Mouse (Mus musculus) liver, postnatal 0 days (tissue): Measurements from ENCODE around the gene Gfer. TPM values are rescaled to one million over a fixed set of nuclear protein-coding genes. Genes with fewer than 3 reads are reported as not detected.

Source experiments
- ATAC-seq: fragments of 200-750 bp; cut with Nextera tagmentation; 2 replicates; pipeline ENCODE4 v1.8.0; 2017; ENCODE audit warnings: mild to moderate bottlenecking, moderate library complexity
- DNase-seq: peaks from one replicate; pipeline ENCODE4 v3.0.0-alpha.2; 2016
- H3K27ac ChIP-seq: fragments of 300-500 bp; sonication (generic); 2 replicates; pipeline ENCODE4 v1.5.1; 2014; ENCODE audit warnings: antibody characterized with exemption, moderate library complexity, mild to moderate bottlenecking, low read depth
- H3K27me3 ChIP-seq: fragments of 300-500 bp; sonication (generic); 2 replicates; pipeline ENCODE4 v1.6.1; 2014; ENCODE audit warnings: low read length, control low read depth, mixed read lengths; ENCODE audit not compliant: insufficient read depth
- H3K36me3 ChIP-seq: fragments of 300-500 bp; sonication (generic); replicated peaks from 2 replicates; pipeline ENCODE4 v1.6.1; 2014; ENCODE audit warnings: mild to moderate bottlenecking, control low read depth, low read length, moderate library complexity, mixed read lengths; ENCODE audit not compliant: insufficient read depth
- H3K4me1 ChIP-seq: fragments of 300-500 bp; sonication (generic); 2 replicates; pipeline ENCODE4 v1.6.1; 2014; ENCODE audit warnings: antibody characterized with exemption, mild to moderate bottlenecking, control low read depth; ENCODE audit not compliant: insufficient read depth
- H3K4me2 ChIP-seq: fragments of 300-500 bp; sonication (generic); 2 replicates; pipeline ENCODE4 v1.6.1; 2014; ENCODE audit warnings: low read depth, mild to moderate bottlenecking, low read length, moderate library complexity, mixed read lengths
- H3K4me3 ChIP-seq: fragments of 300-500 bp; sonication (generic); 2 replicates; pipeline ENCODE4 v1.5.1; 2014; ENCODE audit warnings: low read depth, low read length
- H3K9ac ChIP-seq: fragments of 300-500 bp; sonication (generic); replicated peaks from 2 replicates; pipeline ENCODE4 v1.6.1; 2014; ENCODE audit warnings: mild to moderate bottlenecking, moderate library complexity
- H3K9me3 ChIP-seq: fragments of 300-500 bp; sonication (generic); 2 replicates; pipeline ENCODE4 v1.6.1; 2016; ENCODE audit warnings: mild to moderate bottlenecking, control low read depth, low read length, mixed read lengths
- CTCF ChIP-seq: sonication (generic); IDR thresholded peaks from 2 replicates; pipeline ENCODE4 v1.5.1; 2016; ENCODE audit warnings: antibody characterized with exemption, low read depth
- EP300 ChIP-seq: IDR thresholded peaks from 2 replicates; pipeline ENCODE4 v1.6.1; 2016; ENCODE audit warnings: antibody characterized with exemption, low read depth, mild to moderate bottlenecking
- WGBS: fragments of 180-500 bp; shearing (Covaris S2); extraction: QIAGEN DNeasy Blood & Tissue Kit; methylation state at CpG from one replicate; pipeline ENCODE4 v1.1.7; 2014; ENCODE audit not compliant: insufficient replicate concordance; 5-methylcytosine and 5-hydroxymethylcytosine counted together
- polyA plus RNA-seq: library from polyadenylated mRNA; unstranded; fragments of >200 nt; fragmentation: Nextera tagmentation; extraction: Ambion mirVana; gene quantifications from 2 replicates; pipeline ENCODE4 v1.2.1, GENCODE M21; 2015

Gfer gene
- polyA plus RNA-seq, 1 experiment from 2014 or later, result 46.5 TPM

DNA sequence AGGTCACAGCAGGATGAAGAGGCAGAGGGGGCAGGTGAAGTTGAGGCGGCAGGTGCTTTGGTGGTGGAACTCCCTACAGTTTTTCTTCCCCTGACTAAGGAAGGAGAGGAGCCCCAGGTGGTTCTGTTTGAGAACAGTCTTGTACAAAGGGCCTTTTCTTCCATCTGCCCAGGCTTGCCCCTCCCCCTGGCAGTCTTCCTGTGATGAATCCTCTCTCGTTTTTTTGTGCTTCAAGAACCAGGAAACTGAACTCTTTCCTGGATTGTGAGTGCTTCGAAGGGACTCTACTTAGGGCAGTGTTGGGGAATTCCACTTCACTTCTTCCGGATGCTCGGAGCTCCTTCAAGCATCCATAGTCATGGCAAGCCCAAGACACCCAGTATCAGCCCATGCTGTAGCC is 2.0 kb upstream of the Gfer start:
- H3K27me3 ChIP-seq, result no peaks in the 10 kb centered on the region
- H3K4me2 ChIP-seq, result no peak overlapping the region
- WGBS, result 32% methylated on average over 5 of the region's 5 CpGs
- DNase-seq (no peak), ATAC-seq (no peak)
- H3K4me3 ChIP-seq, result no peak overlapping the region
- no peak overlapping the region for H3K27ac ChIP-seq
- H3K4me1 ChIP-seq, result peaks cover 18% of the 10 kb centered on the region
- H3K9me3 ChIP-seq, result no peaks in the 10 kb centered on the region
- no peak overlapping the region for H3K9ac ChIP-seq
- TF ChIP-seq EP300 (no peak), CTCF (no peak)
- peaks cover 33% of the 10 kb centered on the region for H3K36me3 ChIP-seq

GRCm38 (mm10) chr17:24695326-24696010 is 488 bp downstream of the Gfer start:
- DNase-seq (peak; percentile 42), ATAC-seq (peak; percentile 46)
- H3K4me2 ChIP-seq, result peak overlapping the region; percentile 96
- H3K27me3 ChIP-seq, result peaks cover 8% of the 10 kb centered on the region
- H3K4me3 ChIP-seq, result peak overlapping the region; percentile 93
- no peaks in the 10 kb centered on the region for H3K9me3 ChIP-seq
- H3K4me1 ChIP-seq, result peaks cover 18% of the 10 kb centered on the region
- peaks cover 22% of the 10 kb centered on the region for H3K36me3 ChIP-seq
- 10% methylated on average over 43 of the region's 51 CpGs for WGBS
- TF ChIP-seq EP300 (0 out of 2 replicates have a peak, but pooled peaks have one; percentile 9), CTCF (no peak)
- peak overlapping the region; percentile 92 for H3K27ac ChIP-seq
- peak overlapping the region; percentile 87 for H3K9ac ChIP-seq

DNA sequence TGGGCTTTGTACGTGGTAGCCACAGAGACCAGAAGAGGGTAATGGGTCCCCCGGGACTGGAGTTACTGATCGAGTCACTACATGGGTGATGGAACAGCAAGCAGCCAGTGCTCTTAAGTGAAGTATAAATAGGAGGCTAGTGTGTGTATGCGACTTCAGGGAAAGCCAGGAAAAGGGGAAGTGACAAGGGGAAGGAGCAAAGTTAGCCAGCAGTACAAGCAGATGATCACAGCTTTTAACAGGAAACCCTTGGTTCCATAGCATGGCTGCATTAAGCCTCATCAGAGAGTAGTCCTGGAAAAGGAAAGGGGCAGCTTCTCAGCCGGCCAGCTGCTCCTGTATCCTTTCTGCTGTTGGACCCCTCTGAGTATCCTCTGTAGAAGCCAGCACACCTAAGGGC is 3.6 kb downstream of the Gfer start:
- Histone ChIP-seq H3K4me1 (peaks cover 25% of the 10 kb centered on the region), H3K4me3 (no peak overlapping the region), H3K4me2 (no peak overlapping the region), H3K9ac (no peak overlapping the region), H3K27ac (no peak overlapping the region), H3K9me3 (no peaks in the 10 kb centered on the region), H3K36me3 (peaks cover 15% of the 10 kb centered on the region; the same call in 1 of the 2 replicates), H3K27me3 (peaks cover 38% of the 10 kb centered on the region)
- ATAC-seq (no peak), DNase-seq (no peak)
- TF ChIP-seq CTCF (no peak), EP300 (no peak)
- WGBS, result 56% methylated on average over 5 of the region's 5 CpGs

DNA sequence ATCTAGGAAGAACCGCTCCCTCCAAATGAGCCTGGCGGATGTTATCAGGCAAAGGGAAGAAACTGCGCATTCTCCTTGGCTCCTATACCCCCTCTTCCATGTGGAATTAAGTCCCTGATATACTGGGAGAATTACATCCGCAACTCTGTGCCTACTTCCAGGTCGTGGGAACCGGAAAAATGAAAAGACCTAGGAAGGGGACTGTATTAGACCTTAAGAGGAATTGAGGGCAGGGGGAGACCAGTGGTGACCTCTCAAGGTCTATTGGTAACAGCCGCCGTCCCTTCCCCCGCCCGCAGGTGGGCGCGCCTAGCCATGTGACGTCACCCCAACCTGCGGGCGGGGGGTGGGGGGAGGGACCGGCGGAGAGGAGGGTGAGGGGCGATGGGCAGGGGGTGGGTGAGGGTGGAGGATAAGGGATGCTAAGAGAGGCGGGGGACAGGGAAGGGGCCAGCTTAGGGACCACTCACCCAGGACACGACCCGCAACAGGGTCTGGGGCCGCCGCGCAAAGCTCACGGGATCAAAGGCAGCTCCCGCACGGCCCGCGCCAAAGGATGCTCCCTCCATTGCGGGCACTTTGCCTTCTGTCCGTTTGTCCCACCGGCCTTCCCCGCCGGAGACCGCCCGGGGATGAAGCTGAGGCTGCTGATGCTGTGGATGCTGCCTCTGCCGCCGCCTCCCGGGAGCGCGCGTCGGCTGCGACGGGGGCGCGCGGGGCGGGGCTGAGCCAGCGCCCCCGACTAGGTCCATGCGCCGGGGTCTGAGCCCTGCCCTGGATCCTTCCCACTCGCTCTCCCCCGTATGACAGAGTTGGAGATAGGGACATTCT is 6.5 kb downstream of the Gfer start, which contains the start of gene Syngr3:
Syngr3 (minus strand) TSS at position 705 of the 831 bp plus-strand sequence.
- Histone ChIP-seq H3K27ac (no peak within 1 kb of the TSS), H3K4me2 (peak within 1 kb of the TSS; percentile 57), H3K9me3 (no peaks in the 10 kb centered on the region), H3K4me3 (peak within 1 kb of the TSS; percentile 34), H3K9ac (no peak within 1 kb of the TSS), H3K27me3 (peaks cover 41% of the 10 kb centered on the region), H3K4me1 (peaks cover 18% of the 10 kb centered on the region), H3K36me3 (peaks cover 15% of the 10 kb centered on the region; the same call in 1 of the 2 replicates)
- no peak for TF ChIP-seq EP300
- no peak for TF ChIP-seq CTCF
- WGBS, result 1% methylated on average over 47 of the region's 55 CpGs
- DNase-seq (no peak), ATAC-seq (no peak)

- 0 out of 2 replicates have a peak overlapping the region, but pooled peaks have one; percentile 9 for H3K9ac ChIP-seq
- no peak overlapping the region for H3K27ac ChIP-seq
- no peak for DNase-seq
- ATAC-seq, result no peak
- H3K27me3 ChIP-seq, result peaks cover 41% of the 10 kb centered on the region
- WGBS, result 19% methylated on average over 23 of the region's 23 CpGs
- TF ChIP-seq CTCF, result no peak
- TF ChIP-seq EP300, result no peak
- peak overlapping the region; percentile 43 for H3K4me3 ChIP-seq
- H3K9me3 ChIP-seq, result no peaks in the 10 kb centered on the region
- H3K4me2 ChIP-seq, result peak overlapping the region; percentile 75
- H3K36me3 ChIP-seq, result 0 out of 2 replicates have a peak, but pooled peaks cover 3% of the 10 kb centered on the region
- H3K4me1 ChIP-seq, result peaks cover 18% of the 10 kb centered on the region
Measured at GRCm38 (mm10) chr17:24687599-24687998, 8.4 kb downstream of the Gfer start.

- WGBS, result 3% methylated on average over 24 of the region's 25 CpGs
- peak; percentile 64 for ATAC-seq
- 0 out of 2 replicates have a peak overlapping the region, but pooled peaks have one; percentile 9 for H3K9ac ChIP-seq
- TF ChIP-seq CTCF, result no peak
- no peak for TF ChIP-seq EP300
- peak overlapping the region; percentile 75 for H3K4me2 ChIP-seq
- H3K4me3 ChIP-seq, result peak overlapping the region; percentile 43
- H3K4me1 ChIP-seq, result peaks cover 18% of the 10 kb centered on the region
- H3K36me3 ChIP-seq, result no peaks in the 10 kb centered on the region
- H3K9me3 ChIP-seq, result no peaks in the 10 kb centered on the region
- H3K27ac ChIP-seq, result no peak overlapping the region
- peaks cover 41% of the 10 kb centered on the region for H3K27me3 ChIP-seq
- DNase-seq, result peak; percentile 79
Measured at GRCm38 (mm10) chr17:24687146-24687595, 8.8 kb downstream of the Gfer start.
